Mouse (Mus musculus) ES-E14 (cell line): Measurements from ENCODE around the gene Cebpa.

ENCODE experiments used
- MAFK ChIP-seq: IDR thresholded peaks from 2 replicates; pipeline ENCODE4 v1.6.1; 2014; ENCODE audit warnings: mild to moderate bottlenecking, low read depth, low read length, inconsistent platforms; ENCODE audit not compliant: insufficient read depth
- ZNF384 ChIP-seq: IDR thresholded peaks from 2 replicates; pipeline ENCODE4 v1.6.1; 2012; ENCODE audit warnings: low read depth, low read length, inconsistent platforms

GRCm38 (mm10) chr7:35081406-35082104 is 37.5 kb upstream of the Cebpa start:
- no peak for TF ChIP-seq ZNF384
- TF ChIP-seq MAFK = no peak
